Mouse (Mus musculus) heart, embryonic 10.5 days (tissue): ENCODE results near the gene Dlgap1. TPM values are rescaled to one million over a fixed set of nuclear protein-coding genes. Genes with fewer than 3 reads are reported as not detected.
A peak's percentile ranks its signal among the peaks of the same experiment; 100 is the strongest.

ENCODE experiments used
- DNase-seq: peaks from one replicate; pipeline ENCODE4 v3.0.0-alpha.2; 2017; ENCODE audit warnings: low spot score
- H3K27ac ChIP-seq: fragments of 300-500 bp; sonication (generic); 2 replicates; pipeline ENCODE4 v1.5.1; 2016; ENCODE audit warnings: mild to moderate bottlenecking
- H3K27me3 ChIP-seq: fragments of 300-500 bp; sonication (generic); 2 replicates; pipeline ENCODE4 v1.6.1; 2016; ENCODE audit warnings: mild to moderate bottlenecking; ENCODE audit not compliant: poor library complexity, insufficient read depth, severe bottlenecking
- H3K36me3 ChIP-seq: fragments of 300-500 bp; sonication (generic); 2 replicates; pipeline ENCODE4 v1.6.1; 2016; ENCODE audit warnings: mild to moderate bottlenecking, moderate library complexity
- H3K4me1 ChIP-seq: fragments of 300-500 bp; sonication (generic); 2 replicates; pipeline ENCODE4 v1.6.1; 2016; ENCODE audit warnings: mild to moderate bottlenecking
- H3K4me3 ChIP-seq: fragments of 300-500 bp; sonication (generic); 2 replicates; pipeline ENCODE4 v1.5.1; 2016; ENCODE audit warnings: mild to moderate bottlenecking, moderate library complexity
- H3K9me3 ChIP-seq: fragments of 300-500 bp; sonication (generic); 2 replicates; pipeline ENCODE4 v1.6.1; 2016; ENCODE audit warnings: mild to moderate bottlenecking, moderate library complexity
- WGBS: fragments of 180-500 bp; shearing (Covaris S2); methylation state at CpG from one replicate; pipeline ENCODE4 v1.1.7; 2016; 5-methylcytosine and 5-hydroxymethylcytosine counted together
- polyA plus RNA-seq: library from polyadenylated mRNA; unstranded; fragments of >200 nt; fragmentation: Nextera tagmentation; extraction: Ambion mirVana; gene quantifications from 2 replicates; pipeline ENCODE4 v1.2.1, GENCODE M21; 2016

Gene Dlgap1
- 0.43 and 0.51 TPM in 2 replicates for polyA plus RNA-seq

DNA sequence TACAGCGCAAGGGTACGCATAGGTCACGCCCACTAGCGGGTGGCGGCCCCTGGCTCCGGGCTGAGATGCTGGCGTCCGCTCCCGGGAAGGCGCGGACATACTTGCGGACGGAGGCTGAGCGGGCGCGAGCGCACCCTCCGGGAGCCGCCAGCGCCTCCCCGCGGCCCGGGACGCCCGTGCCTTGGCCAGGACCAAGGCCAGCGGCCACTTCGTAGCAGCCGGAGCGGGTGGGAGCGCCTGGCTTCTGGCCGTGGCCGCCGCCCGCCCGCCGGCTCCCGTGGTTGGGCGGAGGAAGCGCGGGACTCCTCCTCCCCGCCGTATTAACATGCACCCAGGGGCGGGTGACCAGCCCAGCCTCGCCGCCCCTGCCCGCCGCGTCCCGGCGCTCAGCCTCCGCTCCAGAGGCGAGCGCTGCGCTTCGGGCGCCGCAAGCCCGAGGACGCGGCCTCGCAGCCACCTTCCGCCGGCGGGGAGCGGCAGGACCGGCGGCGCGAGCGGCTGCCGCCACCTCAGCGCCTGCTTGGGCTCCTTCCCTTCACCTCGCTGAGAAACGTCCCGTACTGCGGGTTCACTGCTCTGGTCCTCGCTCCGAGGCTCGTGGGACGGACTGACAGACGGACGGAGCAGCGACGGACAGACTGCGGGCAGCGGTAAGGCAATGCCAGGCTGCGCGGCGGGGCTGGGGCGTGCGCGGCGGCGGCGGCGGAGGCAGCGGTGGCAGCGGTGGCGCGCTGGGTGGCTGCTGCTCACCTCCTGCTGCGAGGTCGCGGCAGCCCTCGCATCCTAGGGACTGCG lies at the start of gene Dlgap1:
TSS of gene Dlgap1 (plus strand) at position 53 of the 795 bp plus-strand sequence.
- WGBS, result under 1% methylated on average over 104 of the region's 105 CpGs
- DNase-seq, result peak; percentile 78
- H3K4me3 ChIP-seq, result peak within 1 kb of the TSS; percentile 70
- peaks cover 13% of the 10 kb centered on the region for H3K4me1 ChIP-seq
- no peaks in the 10 kb centered on the region for H3K9me3 ChIP-seq
- no peaks in the 10 kb centered on the region for H3K36me3 ChIP-seq
- H3K27ac ChIP-seq, result no peak within 1 kb of the TSS
- H3K27me3 ChIP-seq, result peaks cover 52% of the 10 kb centered on the region

GRCm38 (mm10) chr17:69954936-69955335 lies 13.9 kb upstream of the Dlgap1 start:
- WGBS, result 74% methylated on average over 1 of the region's 1 CpGs
- no peak for DNase-seq
- Histone ChIP-seq H3K27me3 (no peaks in the 10 kb centered on the region), H3K36me3 (no peaks in the 10 kb centered on the region), H3K27ac (no peak overlapping the region), H3K4me3 (no peak overlapping the region), H3K4me1 (no peaks in the 10 kb centered on the region), H3K9me3 (no peaks in the 10 kb centered on the region)

GRCm38 (mm10) chr17:69969816-69970750 lies 1.2 kb downstream of the Dlgap1 start:
- no peaks in the 10 kb centered on the region for H3K36me3 ChIP-seq
- H3K4me3 ChIP-seq, result peak overlapping the region; percentile 70
- 2% methylated on average over 43 of the region's 43 CpGs for WGBS
- peaks cover 52% of the 10 kb centered on the region for H3K27me3 ChIP-seq
- no peak overlapping the region for H3K27ac ChIP-seq
- no peak for DNase-seq
- H3K4me1 ChIP-seq, result peaks cover 13% of the 10 kb centered on the region
- no peaks in the 10 kb centered on the region for H3K9me3 ChIP-seq

GRCm38 (mm10) chr17:69973081-69973480 lies 4.2 kb downstream of the Dlgap1 start:
- H3K9me3 ChIP-seq, result no peaks in the 10 kb centered on the region
- no peak for DNase-seq
- peaks cover 52% of the 10 kb centered on the region for H3K27me3 ChIP-seq

GRCm38 (mm10) chr17:69973991-69974390 lies 5.1 kb downstream of the Dlgap1 start:
- no peaks in the 10 kb centered on the region for H3K36me3 ChIP-seq
- peaks cover 13% of the 10 kb centered on the region for H3K4me1 ChIP-seq
- H3K27ac ChIP-seq, result no peak overlapping the region
- whole genome bisulfite sequencing, result 39% methylated on average over 6 of the region's 6 CpGs
- peaks cover 44% of the 10 kb centered on the region for H3K27me3 ChIP-seq
- no peak overlapping the region for H3K4me3 ChIP-seq
- DNase-seq, result no peak
- no peaks in the 10 kb centered on the region for H3K9me3 ChIP-seq

More at GRCm38 (mm10) chr17:69973081-69973480, 4.2 kb downstream of the Dlgap1 start:
- Histone ChIP-seq H3K4me1 (peaks cover 13% of the 10 kb centered on the region), H3K36me3 (no peaks in the 10 kb centered on the region), H3K27ac (no peak overlapping the region), H3K4me3 (no peak overlapping the region)
- WGBS, result 79% methylated on average over 3 of the region's 3 CpGs

DNA sequence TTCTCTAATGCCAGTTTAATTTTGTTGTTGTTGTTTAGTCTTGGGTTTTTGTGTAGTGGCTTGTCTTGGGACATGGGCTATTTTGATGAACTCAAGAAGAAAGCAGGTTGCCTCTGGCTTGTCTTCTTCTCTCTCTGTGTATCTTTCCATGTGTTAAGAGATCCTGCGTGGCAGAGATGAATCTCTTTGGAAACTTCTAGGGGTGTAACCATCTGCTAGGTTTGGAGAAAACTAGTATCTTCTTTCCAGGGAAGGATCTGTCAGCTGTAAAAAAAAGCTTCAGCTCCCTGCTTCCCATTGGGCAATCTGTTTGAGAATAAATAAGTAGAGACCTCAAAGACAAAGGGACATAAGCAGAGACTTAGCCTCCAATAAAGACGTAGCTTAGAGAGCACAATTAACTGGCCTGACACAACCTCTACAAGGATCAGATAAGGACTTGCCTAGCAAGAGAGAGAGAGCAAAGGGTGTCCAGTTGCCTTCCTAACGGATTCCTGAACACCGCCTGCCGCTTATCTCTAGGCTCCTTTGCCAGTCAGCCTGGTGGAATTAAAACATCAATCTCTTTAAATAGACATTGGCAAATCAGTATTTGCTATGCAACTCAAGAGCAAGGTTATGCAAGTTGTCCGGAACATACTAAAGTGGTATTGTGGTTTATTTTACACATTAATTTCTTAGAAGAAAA lies 13.5 kb downstream of the Dlgap1 start:
- 44% methylated on average over 6 of the region's 6 CpGs for WGBS
- Histone ChIP-seq H3K27me3 (no peaks in the 10 kb centered on the region), H3K9me3 (no peaks in the 10 kb centered on the region), H3K27ac (no peak overlapping the region), H3K4me3 (no peak overlapping the region), H3K36me3 (no peaks in the 10 kb centered on the region), H3K4me1 (no peaks in the 10 kb centered on the region)
- no peak for DNase-seq

DNA sequence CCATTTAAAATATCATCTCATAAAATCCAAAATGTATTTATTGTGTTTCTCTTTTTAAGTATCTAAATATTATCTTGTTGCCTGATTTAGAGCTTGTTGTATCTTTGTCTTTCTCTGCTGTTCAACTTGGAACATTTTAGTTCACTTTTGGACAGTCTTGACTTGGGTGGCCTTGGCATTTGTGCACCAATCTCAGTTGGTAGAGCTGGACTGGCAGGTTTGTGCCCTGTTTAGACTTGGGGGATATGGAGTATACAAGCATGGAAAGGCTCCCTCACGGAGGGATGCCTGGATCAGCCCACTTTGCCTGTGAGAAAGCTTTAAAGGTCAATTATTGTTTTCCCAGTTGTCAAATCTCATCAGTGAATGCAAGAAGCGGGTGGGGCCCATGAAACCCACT lies 27.5 kb downstream of the Dlgap1 start:
- WGBS, result 72% methylated on average over 2 of the region's 2 CpGs
- no peaks in the 10 kb centered on the region for H3K36me3 ChIP-seq
- no peak overlapping the region for H3K4me3 ChIP-seq
- H3K9me3 ChIP-seq, result no peaks in the 10 kb centered on the region
- H3K27me3 ChIP-seq, result no peaks in the 10 kb centered on the region
- no peaks in the 10 kb centered on the region for H3K4me1 ChIP-seq
- no peak overlapping the region for H3K27ac ChIP-seq
- DNase-seq, result no peak

GRCm38 (mm10) chr17:70002026-70002425 lies 33.2 kb downstream of the Dlgap1 start:
- Histone ChIP-seq H3K27ac (no peak overlapping the region), H3K4me3 (no peak overlapping the region), H3K27me3 (no peaks in the 10 kb centered on the region), H3K9me3 (no peaks in the 10 kb centered on the region), H3K36me3 (no peaks in the 10 kb centered on the region), H3K4me1 (no peaks in the 10 kb centered on the region)
- DNase-seq, result no peak
- WGBS, result 85% methylated on average over 3 of the region's 3 CpGs

DNA sequence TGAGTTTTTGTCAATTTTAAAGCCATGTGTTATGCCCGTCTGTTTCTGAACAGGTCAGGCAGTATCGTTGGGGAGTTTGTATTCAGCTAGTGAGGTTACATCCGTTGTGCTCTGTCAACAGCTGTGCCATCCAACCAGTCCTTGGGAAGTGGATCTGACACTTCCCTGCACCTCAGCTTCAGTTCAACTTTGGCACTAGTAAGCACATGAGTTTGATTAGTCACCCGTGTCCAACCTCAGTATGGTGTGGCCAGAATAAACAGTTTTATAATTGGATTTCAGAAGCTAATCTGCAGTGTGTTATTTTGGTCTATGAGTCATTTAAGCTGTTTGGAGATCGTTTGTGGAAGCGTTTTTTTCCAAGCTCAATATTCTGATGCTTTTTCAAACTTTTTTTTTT lies 35.8 kb downstream of the Dlgap1 start:
- no peaks in the 10 kb centered on the region for H3K9me3 ChIP-seq
- 78% methylated on average over 6 of the region's 6 CpGs for WGBS
- no peaks in the 10 kb centered on the region for H3K4me1 ChIP-seq
- no peak overlapping the region for H3K27ac ChIP-seq
- H3K36me3 ChIP-seq, result no peaks in the 10 kb centered on the region
- H3K27me3 ChIP-seq, result no peaks in the 10 kb centered on the region
- DNase-seq, result no peak
- H3K4me3 ChIP-seq, result no peak overlapping the region

DNA sequence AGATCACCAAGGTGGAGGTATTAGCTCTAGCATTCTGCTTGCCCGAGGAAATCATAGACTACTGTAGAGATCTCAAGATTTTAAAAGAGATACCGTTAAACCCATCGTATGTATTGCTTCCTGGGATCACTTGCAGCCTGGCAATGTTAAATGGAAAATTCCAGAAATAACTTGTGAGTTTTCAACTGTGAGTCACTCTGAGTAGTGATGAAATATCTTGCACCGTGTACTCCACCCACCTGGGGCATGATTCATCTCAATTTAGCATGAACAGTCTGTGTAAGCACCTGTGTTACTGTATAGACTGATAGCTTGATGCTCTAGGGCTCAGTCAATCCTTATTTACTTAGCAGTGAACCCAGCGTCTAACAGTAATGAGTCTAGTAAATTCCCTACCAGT lies 38.7 kb downstream of the Dlgap1 start:
- WGBS, result 82% methylated on average over 5 of the region's 5 CpGs

DNA sequence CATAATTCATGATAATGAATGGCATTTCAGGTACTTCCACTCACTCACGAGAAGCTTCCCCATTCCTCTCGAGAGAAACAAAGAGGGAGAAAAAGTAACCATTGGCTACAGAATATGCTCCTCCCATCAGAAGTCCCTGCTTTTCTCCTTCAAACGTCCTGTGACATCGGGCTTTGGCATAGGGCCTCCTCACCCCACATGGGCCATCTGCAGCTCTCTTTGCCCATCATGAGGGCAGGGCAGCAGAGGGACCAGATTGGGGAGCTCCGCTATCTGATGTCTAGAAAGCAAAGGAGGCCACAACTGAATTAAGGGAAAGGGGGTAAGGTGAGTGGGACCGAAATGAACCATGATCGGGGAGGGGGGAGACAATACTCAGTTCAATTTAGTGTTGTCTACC lies 47.6 kb downstream of the Dlgap1 start:
- no peaks in the 10 kb centered on the region for H3K4me1 ChIP-seq
- no peak for DNase-seq
- no peaks in the 10 kb centered on the region for H3K36me3 ChIP-seq
- 59% methylated on average over 7 of the region's 7 CpGs for WGBS
- no peak overlapping the region for H3K4me3 ChIP-seq
- no peak overlapping the region for H3K27ac ChIP-seq
- no peaks in the 10 kb centered on the region for H3K9me3 ChIP-seq
- H3K27me3 ChIP-seq, result no peaks in the 10 kb centered on the region

More for the DNA sequence above, 38.7 kb downstream of the Dlgap1 start:
- DNase-seq, result no peak
- no peaks in the 10 kb centered on the region for H3K27me3 ChIP-seq
- no peaks in the 10 kb centered on the region for H3K9me3 ChIP-seq
- H3K36me3 ChIP-seq, result no peaks in the 10 kb centered on the region
- H3K4me1 ChIP-seq, result no peaks in the 10 kb centered on the region
- H3K4me3 ChIP-seq, result no peak overlapping the region
- H3K27ac ChIP-seq, result no peak overlapping the region

DNA sequence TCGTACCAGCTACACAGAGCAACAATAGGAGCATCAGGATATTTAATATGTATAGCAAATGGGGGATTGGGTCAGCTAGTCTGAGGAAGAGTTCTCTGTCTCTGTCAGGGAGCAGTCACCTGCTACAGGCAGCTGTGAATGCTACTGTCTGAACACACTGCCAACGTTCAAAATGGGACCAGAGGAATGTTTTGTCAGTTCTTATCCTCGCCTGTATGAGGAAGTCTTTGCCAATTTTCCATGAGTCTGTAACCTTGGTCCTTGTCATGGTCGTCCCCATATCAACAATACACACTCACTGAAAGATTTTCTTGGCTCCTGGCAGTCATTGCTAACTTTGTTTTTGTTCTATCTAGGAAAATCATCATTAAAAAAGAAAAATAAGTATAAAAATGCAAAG lies 51.5 kb downstream of the Dlgap1 start:
- H3K27me3 ChIP-seq, result no peaks in the 10 kb centered on the region
- 60% methylated on average over 4 of the region's 4 CpGs for WGBS
- H3K27ac ChIP-seq, result no peak overlapping the region
- no peaks in the 10 kb centered on the region for H3K9me3 ChIP-seq
- H3K36me3 ChIP-seq, result no peaks in the 10 kb centered on the region
- H3K4me3 ChIP-seq, result no peak overlapping the region
- H3K4me1 ChIP-seq, result no peaks in the 10 kb centered on the region
- DNase-seq, result no peak
